Mouse (Mus musculus) forelimb bud, embryonic 11.5 days (tissue): ENCODE data around the gene Jam2.

ENCODE experiments used
- DNase-seq: peaks from one replicate; pipeline ENCODE4 v3.0.0-alpha.2; 2012; ENCODE audit warnings: low read depth, low spot score

Jam2 gene

GRCm38 (mm10) chr16:84779718-84780117 is 5.8 kb downstream of the Jam2 start:
- no peak for DNase-seq

GRCm38 (mm10) chr16:84783279-84783678 is 9.4 kb downstream of the Jam2 start:
- DNase-seq: no peak

GRCm38 (mm10) chr16:84784966-84785365 is 11.0 kb downstream of the Jam2 start:
- DNase-seq: no peak

- DNase-seq: no peak
Observed at GRCm38 (mm10) chr16:84790595-84791165, 16.8 kb downstream of the Jam2 start.

GRCm38 (mm10) chr16:84793401-84793800 is 19.5 kb downstream of the Jam2 start:
- no peak for DNase-seq

- DNase-seq: no peak
Observed at GRCm38 (mm10) chr16:84795337-84795736, 21.4 kb downstream of the Jam2 start.

- DNase-seq: no peak
Observed at GRCm38 (mm10) chr16:84796678-84797077, 22.8 kb downstream of the Jam2 start.

GRCm38 (mm10) chr16:84800038-84800437 is 26.1 kb downstream of the Jam2 start:
- DNase-seq: no peak

GRCm38 (mm10) chr16:84802217-84802616 is 28.3 kb downstream of the Jam2 start:
- DNase-seq: no peak

- DNase-seq: no peak
Observed at GRCm38 (mm10) chr16:84804866-84805265, 30.9 kb downstream of the Jam2 start.

GRCm38 (mm10) chr16:84806175-84806574 is 32.3 kb downstream of the Jam2 start:
- DNase-seq: no peak

- DNase-seq: no peak
Observed at GRCm38 (mm10) chr16:84807874-84808273, 34.0 kb downstream of the Jam2 start.

- no peak for DNase-seq
Observed at GRCm38 (mm10) chr16:84810254-84810653, 36.3 kb downstream of the Jam2 start.

- DNase-seq: no peak
Observed at GRCm38 (mm10) chr16:84813852-84814251, 39.9 kb downstream of the Jam2 start.

- no peak for DNase-seq
Observed at GRCm38 (mm10) chr16:84814511-84814910, 40.6 kb downstream of the Jam2 start.

GRCm38 (mm10) chr16:84817423-84817822 is 43.5 kb downstream of the Jam2 start:
- DNase-seq: peak; percentile 33

- no peak for DNase-seq
Observed at GRCm38 (mm10) chr16:84825009-84825408, 51.1 kb downstream of the Jam2 start.

GRCm38 (mm10) chr16:84831696-84832095 is 57.8 kb downstream of the Jam2 start:
- no peak for DNase-seq

GRCm38 (mm10) chr16:84832736-84833135 is 58.8 kb downstream of the Jam2 start:
- DNase-seq: no peak

GRCm38 (mm10) chr16:84834344-84834743 is 60.4 kb downstream of the Jam2 start:
- DNase-seq: no peak

GRCm38 (mm10) chr16:84834745-84835440 is 61.0 kb downstream of the Jam2 start, which contains the start of gene Gabpa:
Gene Gabpa (plus strand): TSS chr16:84834925.
- peak; percentile 96 for DNase-seq

GRCm38 (mm10) chr16:84835441-84835822 is 61.5 kb downstream of the Jam2 start, which contains the start of gene Atp5j:
Gene Atp5j (minus strand): TSS chr16:84835625.
- peak; percentile 57 for DNase-seq
